Mouse (Mus musculus) stomach, postnatal 0 days (tissue): Measurements from ENCODE around the gene Polrmt. TPM values are rescaled to one million over a fixed set of nuclear protein-coding genes. Genes with fewer than 3 reads are reported as not detected.

ENCODE experiments used
- ATAC-seq: fragments of 200-750 bp; cut with Nextera tagmentation; 2 replicates; pipeline ENCODE4 v1.8.0; 2017; ENCODE audit not compliant: low FRiP score, low TSS enrichment
- DNase-seq: peaks from one replicate; pipeline ENCODE4 v3.0.0-alpha.2; 2016; ENCODE audit warnings: low spot score
- H3K27ac ChIP-seq: fragments of 300-500 bp; sonication (generic); replicated peaks from 2 replicates; pipeline ENCODE4 v1.5.1; 2014; ENCODE audit warnings: mild to moderate bottlenecking, control low read depth
- H3K27me3 ChIP-seq: fragments of 300-500 bp; sonication (generic); 2 replicates; pipeline ENCODE4 v1.6.1; 2014; ENCODE audit warnings: low read length; ENCODE audit not compliant: control insufficient read depth, insufficient read depth
- H3K36me3 ChIP-seq: fragments of 300-500 bp; sonication (generic); 2 replicates; pipeline ENCODE4 v1.6.1; 2014; ENCODE audit warnings: low read length, mixed read lengths; ENCODE audit not compliant: control insufficient read depth, insufficient read depth
- H3K4me1 ChIP-seq: fragments of 300-500 bp; sonication (generic); replicated peaks from 2 replicates; pipeline ENCODE4 v1.6.1; 2014; ENCODE audit warnings: antibody characterized with exemption; ENCODE audit not compliant: control insufficient read depth, insufficient read depth
- H3K4me2 ChIP-seq: fragments of 300-500 bp; sonication (generic); replicated peaks from 2 replicates; pipeline ENCODE4 v1.6.1; 2014; ENCODE audit warnings: low read depth, mild to moderate bottlenecking, control low read depth, moderate library complexity
- H3K4me3 ChIP-seq: fragments of 300-500 bp; sonication (generic); 2 replicates; pipeline ENCODE4 v1.5.1; 2014; ENCODE audit warnings: low read depth, low read length, control low read depth
- H3K9ac ChIP-seq: fragments of 300-500 bp; sonication (generic); 2 replicates; pipeline ENCODE4 v1.6.1; 2014; ENCODE audit warnings: mild to moderate bottlenecking, low read length, control low read depth, mixed read lengths
- H3K9me3 ChIP-seq: fragments of 300-500 bp; sonication (generic); 2 replicates; pipeline ENCODE4 v1.6.1; 2016; ENCODE audit warnings: low read length; ENCODE audit not compliant: control insufficient read depth
- CTCF ChIP-seq: IDR thresholded peaks from 2 replicates; pipeline ENCODE4 v1.5.1; 2016; ENCODE audit warnings: antibody characterized with exemption, low read depth, mild to moderate bottlenecking, moderate library complexity
- EP300 ChIP-seq: optimal IDR thresholded peaks from 2 replicates; pipeline ENCODE3; 2016; ENCODE audit warnings: antibody characterized with exemption
- WGBS: fragments of 180-500 bp; shearing (Covaris S2); extraction: QIAGEN DNeasy Blood & Tissue Kit; methylation state at CpG from one replicate; pipeline ENCODE4 v1.1.7; 2014; 5-methylcytosine and 5-hydroxymethylcytosine counted together
- polyA plus RNA-seq: library from polyadenylated mRNA; unstranded; fragments of >200 nt; fragmentation: Nextera tagmentation; extraction: Ambion mirVana; gene quantifications from 2 replicates; pipeline ENCODE4 v1.2.1, GENCODE M21; 2015

Gene Polrmt
- polyA plus RNA-seq, 1 experiment from 2014 or later, result 16.5 TPM

GRCm38 (mm10) chr10:79689178-79689577, 57.2 kb downstream of the Polrmt start:
- peaks cover 20% of the 10 kb centered on the region for H3K36me3 ChIP-seq
- H3K4me2 ChIP-seq, result no peak overlapping the region
- H3K4me3 ChIP-seq, result no peak overlapping the region
- H3K27ac ChIP-seq, result no peak overlapping the region
- TF ChIP-seq EP300 (no peak), CTCF (no peak)
- DNase-seq (no peak), ATAC-seq (no peak)
- no peak overlapping the region for H3K9ac ChIP-seq
- H3K4me1 ChIP-seq, result 0 out of 2 replicates have a peak, but pooled peaks cover 2% of the 10 kb centered on the region
- WGBS, result 88% methylated on average over 3 of the region's 3 CpGs
- no peaks in the 10 kb centered on the region for H3K27me3 ChIP-seq
- H3K9me3 ChIP-seq, result no peaks in the 10 kb centered on the region

DNA sequence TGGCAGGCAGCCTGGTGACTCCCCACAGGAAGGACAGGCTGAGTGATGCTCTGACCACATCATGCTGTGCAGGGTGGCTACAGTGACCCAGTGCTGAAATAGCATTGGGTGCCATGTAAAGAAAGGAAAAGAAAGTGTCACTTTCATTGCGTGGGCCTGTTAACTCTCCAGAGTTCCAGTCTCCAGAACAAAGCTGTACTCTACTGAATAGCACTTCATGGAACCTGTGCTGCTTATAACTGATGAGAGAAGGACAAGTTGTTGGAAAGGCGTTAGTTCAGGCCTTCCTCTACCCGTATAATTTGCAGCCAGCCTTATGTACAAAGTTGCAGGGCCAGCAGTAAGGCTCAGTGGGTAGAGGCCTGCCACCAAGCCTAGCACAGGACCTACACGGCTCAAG, 57.7 kb downstream of the Polrmt start, which contains the start of gene Gzmm:
Gzmm (plus strand) TSS at position 301 of the 400 bp plus-strand sequence.
- DNase-seq, result no peak
- Histone ChIP-seq H3K4me1 (peaks cover 4% of the 10 kb centered on the region; the same call in 1 of the 2 replicates), H3K4me3 (no peak within 1 kb of the TSS), H3K4me2 (no peak within 1 kb of the TSS), H3K36me3 (peaks cover 20% of the 10 kb centered on the region), H3K9ac (no peak within 1 kb of the TSS), H3K9me3 (no peaks in the 10 kb centered on the region), H3K27me3 (no peaks in the 10 kb centered on the region), H3K27ac (no peak within 1 kb of the TSS)
- no peak for ATAC-seq
- 78% methylated on average over 4 of the region's 4 CpGs for WGBS
- no peak for TF ChIP-seq EP300
- no peak for TF ChIP-seq CTCF

GRCm38 (mm10) chr10:79687513-79687912, 58.9 kb downstream of the Polrmt start:
- H3K27me3 ChIP-seq, result no peaks in the 10 kb centered on the region
- TF ChIP-seq CTCF (no peak), EP300 (no peak)
- DNase-seq, result no peak
- H3K4me1 ChIP-seq, result peaks cover 10% of the 10 kb centered on the region; the same call in 1 of the 2 replicates
- H3K9me3 ChIP-seq, result no peaks in the 10 kb centered on the region
- H3K4me3 ChIP-seq, result no peak overlapping the region
- peaks cover 20% of the 10 kb centered on the region for H3K36me3 ChIP-seq
- no peak overlapping the region for H3K4me2 ChIP-seq
- no peak for ATAC-seq
- H3K27ac ChIP-seq, result no peak overlapping the region
- 90% methylated on average over 6 of the region's 6 CpGs for WGBS
- no peak overlapping the region for H3K9ac ChIP-seq

DNA sequence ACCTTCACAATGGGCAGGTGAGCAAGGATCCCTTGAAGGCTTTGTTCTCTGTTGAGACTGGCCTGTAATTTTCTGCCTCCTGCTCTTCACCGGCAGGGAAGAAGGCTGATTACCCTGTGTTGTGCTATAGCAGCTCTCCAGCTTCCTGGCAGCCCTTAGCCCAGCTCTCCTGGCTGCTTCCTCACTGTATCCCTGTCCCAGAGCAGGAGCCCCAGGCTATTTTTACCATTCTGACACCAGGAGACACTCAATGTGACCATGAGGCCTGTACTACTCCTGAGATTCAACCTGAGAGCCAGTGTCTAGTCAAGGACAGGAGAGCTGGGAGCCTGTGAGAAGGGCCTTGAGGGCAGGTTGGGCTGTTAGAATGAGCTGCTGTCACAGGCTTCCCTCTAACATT, 59.7 kb downstream of the Polrmt start:
- Histone ChIP-seq H3K36me3 (peaks cover 20% of the 10 kb centered on the region), H3K27ac (no peak overlapping the region)
- no peak for ATAC-seq

GRCm38 (mm10) chr10:79686219-79686618, 60.2 kb downstream of the Polrmt start:
- H3K36me3 ChIP-seq, result peaks cover 20% of the 10 kb centered on the region
- TF ChIP-seq EP300, result no peak
- TF ChIP-seq CTCF, result no peak
- H3K4me2 ChIP-seq, result no peak overlapping the region
- H3K4me1 ChIP-seq, result peaks cover 10% of the 10 kb centered on the region; the same call in 1 of the 2 replicates
- no peak overlapping the region for H3K4me3 ChIP-seq
- H3K9ac ChIP-seq, result no peak overlapping the region
- no peaks in the 10 kb centered on the region for H3K27me3 ChIP-seq
- H3K27ac ChIP-seq, result no peak overlapping the region
- WGBS, result 88% methylated on average over 2 of the region's 2 CpGs
- no peak for DNase-seq
- no peaks in the 10 kb centered on the region for H3K9me3 ChIP-seq
- ATAC-seq, result no peak

More for the DNA sequence above, 59.7 kb downstream of the Polrmt start:
- Histone ChIP-seq H3K4me3 (no peak overlapping the region), H3K9ac (no peak overlapping the region), H3K9me3 (no peaks in the 10 kb centered on the region), H3K27me3 (no peaks in the 10 kb centered on the region), H3K4me2 (no peak overlapping the region), H3K4me1 (peaks cover 10% of the 10 kb centered on the region; the same call in 1 of the 2 replicates)
- WGBS, result 73% methylated on average over 1 of the region's 1 CpGs
- DNase-seq, result no peak
- TF ChIP-seq CTCF (no peak), EP300 (no peak)

Other genes starting within 250 kb of the Polrmt start
- 81.8 and 92.1 TPM in 2 replicates for gene Plpp2, start 212.8 kb downstream of the Polrmt start, polyA plus RNA-seq
- 24.0 and 25.4 TPM in 2 replicates for gene Mier2, start 191.4 kb downstream of the Polrmt start, polyA plus RNA-seq
- not detected in 2 replicates for gene Theg, start 159.2 kb downstream of the Polrmt start, polyA plus RNA-seq
- 0.02 and 0.07 TPM in 2 replicates for gene C2cd4c, start 132.6 kb downstream of the Polrmt start, polyA plus RNA-seq
- 2.7 and 3.3 TPM in 2 replicates for gene Shc2, start 108.7 kb downstream of the Polrmt start, polyA plus RNA-seq
- not detected in 2 replicates for gene Odf3l2, start 100.8 kb downstream of the Polrmt start, polyA plus RNA-seq
- gene Madcam1, start 82.0 kb downstream of the Polrmt start, polyA plus RNA-seq, result 17.6 and 22.2 TPM in 2 replicates
- 50.3 and 51.0 TPM in 2 replicates for gene Tpgs1, start 77.2 kb downstream of the Polrmt start, polyA plus RNA-seq
- gene Cdc34, start 64.4 kb downstream of the Polrmt start, polyA plus RNA-seq, result 85.3 and 86.9 TPM in 2 replicates
- 0.62 and 0.83 TPM in 2 replicates for gene Gzmm, start 57.6 kb downstream of the Polrmt start, polyA plus RNA-seq
- gene Bsg, start 42.1 kb downstream of the Polrmt start, polyA plus RNA-seq, result 1,012 and 1,042 TPM in 2 replicates
- 0.28 and 0.38 TPM in 2 replicates for gene Hcn2, start 29.9 kb downstream of the Polrmt start, polyA plus RNA-seq
- gene Fgf22, start 8.5 kb upstream of the Polrmt start, polyA plus RNA-seq, result 13.5 and 14.9 TPM in 2 replicates
- gene Rnf126, start 20.4 kb upstream of the Polrmt start, polyA plus RNA-seq, result 60.0 and 68.6 TPM in 2 replicates
- gene Fstl3, start 30.7 kb upstream of the Polrmt start, polyA plus RNA-seq, result 14.1 and 17.6 TPM in 2 replicates
- gene Prss57, start 44.4 kb upstream of the Polrmt start, polyA plus RNA-seq, result 0.04 and 0.15 TPM in 2 replicates
- gene Palm, start 47.0 kb upstream of the Polrmt start, polyA plus RNA-seq, result 27.8 and 29.1 TPM in 2 replicates
- 57.6 and 58.0 TPM in 2 replicates for gene Misp, start 74.4 kb upstream of the Polrmt start, polyA plus RNA-seq
- 99.3 and 103 TPM in 2 replicates for gene Ptbp1, start 107.8 kb upstream of the Polrmt start, polyA plus RNA-seq
- 0.86 and 0.87 TPM in 2 replicates for gene Prtn3, start 127.9 kb upstream of the Polrmt start, polyA plus RNA-seq
- 5.5 and 7.0 TPM in 2 replicates for gene Plppr3, start 128.1 kb upstream of the Polrmt start, polyA plus RNA-seq
- gene Elane, start 139.7 kb upstream of the Polrmt start, polyA plus RNA-seq, result 0.30 and 0.55 TPM in 2 replicates
- gene Cfd, start 144.3 kb upstream of the Polrmt start, polyA plus RNA-seq, result not detected in 2 replicates
- 25.6 and 29.7 TPM in 2 replicates for gene Med16, start 162.3 kb upstream of the Polrmt start, polyA plus RNA-seq
- 8.9 and 18.0 TPM in 2 replicates for gene Gm26602, start 164.3 kb upstream of the Polrmt start, polyA plus RNA-seq
- gene Kiss1r, start 170.4 kb upstream of the Polrmt start, polyA plus RNA-seq, result 0.79 and 0.99 TPM in 2 replicates
- 160 and 174 TPM in 2 replicates for gene R3hdm4, start 174.6 kb upstream of the Polrmt start, polyA plus RNA-seq
- 3.2 and 3.5 TPM in 2 replicates for gene Arid3a, start 180.5 kb upstream of the Polrmt start, polyA plus RNA-seq
- gene Wdr18, start 213.6 kb upstream of the Polrmt start, polyA plus RNA-seq, result 46.9 and 50.3 TPM in 2 replicates
- 0.17 and 0.18 TPM in 2 replicates for gene Grin3b, start 224.1 kb upstream of the Polrmt start, polyA plus RNA-seq
- gene Tmem259, start 237.7 kb upstream of the Polrmt start, polyA plus RNA-seq, result 18.5 and 19.1 TPM in 2 replicates
- gene Cnn2, start 242.0 kb upstream of the Polrmt start, polyA plus RNA-seq, result 236 and 245 TPM in 2 replicates
- gene Abca7, start 249.9 kb upstream of the Polrmt start, polyA plus RNA-seq, result 2.6 and 3.2 TPM in 2 replicates